Mouse (Mus musculus): ENCODE results near the gene A4galt. TPM values are rescaled to one million over a fixed set of nuclear protein-coding genes. Genes with fewer than 3 reads are reported as not detected.

Gene A4galt
- polyA plus RNA-seq, 1 experiment from 2014 or later = 4.6 TPM

Other genes with a start within 250 kb of the A4galt start
- 2.1 and 2.7 TPM in 2 replicates for gene Nfam1, start 218.5 kb downstream of the A4galt start, polyA plus RNA-seq (2015; fragmentation: Nextera tagmentation; extraction: Ambion mirVana)
- 29.7 and 31.0 TPM in 2 replicates for gene Serhl, start 162.3 kb downstream of the A4galt start, polyA plus RNA-seq (2015; fragmentation: Nextera tagmentation; extraction: Ambion mirVana)
- 74.7 and 78.9 TPM in 2 replicates for gene Rrp7a, start 129.0 kb downstream of the A4galt start, polyA plus RNA-seq (2015; fragmentation: Nextera tagmentation; extraction: Ambion mirVana)
- 130 and 132 TPM in 2 replicates for gene Poldip3, start 102.4 kb downstream of the A4galt start, polyA plus RNA-seq (2015; fragmentation: Nextera tagmentation; extraction: Ambion mirVana)
- gene Cyb5r3, start 79.2 kb downstream of the A4galt start, polyA plus RNA-seq (2015; fragmentation: Nextera tagmentation; extraction: Ambion mirVana) = 116 and 144 TPM in 2 replicates
- 41.5 and 41.9 TPM in 2 replicates for gene Arfgap3, start 98.5 kb upstream of the A4galt start, polyA plus RNA-seq (2015; fragmentation: Nextera tagmentation; extraction: Ambion mirVana)
- gene Pacsin2, start 212.8 kb upstream of the A4galt start, polyA plus RNA-seq (2015; fragmentation: Nextera tagmentation; extraction: Ambion mirVana) = 27.6 and 31.7 TPM in 2 replicates

Data from hindbrain, embryonic 15.5 days (tissue).